In the genomic region with DNA sequence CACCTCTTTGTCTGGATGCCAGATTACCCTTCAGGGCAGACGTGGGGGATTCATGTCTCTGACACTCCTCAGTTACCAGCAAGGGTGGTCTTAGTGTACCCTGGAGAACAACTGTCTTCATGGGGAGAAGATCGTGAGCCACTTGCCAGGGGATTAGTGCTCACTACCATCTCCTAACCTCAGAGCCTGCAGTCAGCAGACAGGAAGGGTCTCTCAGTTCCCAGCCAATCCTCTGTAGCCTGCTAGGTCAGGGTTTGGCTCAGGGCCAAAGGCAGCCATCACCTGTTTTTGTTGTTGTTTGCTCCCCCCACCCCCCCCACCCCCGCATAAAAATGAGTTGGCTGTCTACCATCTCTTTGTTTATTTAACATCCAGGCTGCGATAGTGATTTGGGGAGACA, we compare ENCODE assay signal across 17 mouse cellular contexts.
DNase-seq lines count a peak whose midpoint lies in the region; ATAC-seq lines count a peak whose summit lies in the region.
"Had no signal": no experiment of that assay in that cellular context is flagged by ENCODE, and none has a peak within 500 bp of the region (broad histone marks: within the 10 kb centered on the region; RNA-seq: fewer than 3 reads in every experiment).

No protein-coding gene starts in this region.

- no peak for DNase-seq in forebrain, embryonic 14.5 days (ENCODE audit: low spot score)
- peak; percentile 46 for DNase-seq in midbrain, embryonic 14.5 days
- peak; percentile 75 to 77 for DNase-seq in cerebellum, postnatal 25 days
- DNase-seq in frontal cortex, postnatal 10 days (ENCODE audit: low spot score in 2 of 2), result no peak
- no peak for DNase-seq in gastrocnemius, postnatal 10 days
- DNase-seq: right cerebral cortex, postnatal 14 days; spleen, adult 18-20 months; thymus, adult 18-20 months; thymus, postnatal 4 days had no signal

- no peak overlapping the region for H3K9ac ChIP-seq in forebrain, embryonic 12.5 days
- no peak overlapping the region for H3K9ac ChIP-seq in forebrain, embryonic 14.5 days (ENCODE audit: low read length)
- H3K9ac ChIP-seq in midbrain, embryonic 14.5 days (replicated peaks; ENCODE audit: low read length), result no peak overlapping the region
- H3K9ac ChIP-seq in midbrain, embryonic 15.5 days, result no peak overlapping the region
- H3K9ac ChIP-seq: embryonic facial prominence, embryonic 12.5 days; liver, embryonic 15.5 days had no signal

- H3K36me3 ChIP-seq in forebrain, embryonic 12.5 days (replicated peaks), result no peaks in the 10 kb centered on the region
- no peaks in the 10 kb centered on the region for H3K36me3 ChIP-seq in forebrain, embryonic 14.5 days (ENCODE audit: control insufficient read depth, insufficient read depth, low read length)
- no peaks in the 10 kb centered on the region for H3K36me3 ChIP-seq in midbrain, embryonic 14.5 days (ENCODE audit: control insufficient read depth, insufficient read depth, low read length)
- no peaks in the 10 kb centered on the region for H3K36me3 ChIP-seq in midbrain, embryonic 15.5 days (replicated peaks)
- H3K36me3 ChIP-seq: embryonic facial prominence, embryonic 12.5 days; liver, embryonic 15.5 days; midbrain, embryonic 10.5 days had no signal

- H3K4me2 ChIP-seq in forebrain, embryonic 12.5 days, result no peak overlapping the region
- no peak overlapping the region for H3K4me2 ChIP-seq in forebrain, embryonic 14.5 days (ENCODE audit: low read length)
- no peak overlapping the region for H3K4me2 ChIP-seq in midbrain, embryonic 14.5 days (ENCODE audit: low read length)
- no peak overlapping the region for H3K4me2 ChIP-seq in midbrain, embryonic 15.5 days
- H3K4me2 ChIP-seq: embryonic facial prominence, embryonic 12.5 days; liver, embryonic 15.5 days had no signal

- no peaks in the 10 kb centered on the region for H3K9me3 ChIP-seq in forebrain, embryonic 12.5 days
- no peaks in the 10 kb centered on the region for H3K9me3 ChIP-seq in forebrain, embryonic 14.5 days (replicated peaks; ENCODE audit: control insufficient read depth, low read length)
- no peaks in the 10 kb centered on the region for H3K9me3 ChIP-seq in midbrain, embryonic 14.5 days (ENCODE audit: control insufficient read depth, low read length)
- H3K9me3 ChIP-seq in midbrain, embryonic 15.5 days, result no peaks in the 10 kb centered on the region
- H3K9me3 ChIP-seq: embryonic facial prominence, embryonic 12.5 days; liver, embryonic 15.5 days; midbrain, embryonic 10.5 days had no signal

- peak overlapping the region; percentile 31; the same call in 1 of the 2 replicates for H3K27ac ChIP-seq in forebrain, embryonic 12.5 days
- H3K27ac ChIP-seq in forebrain, embryonic 14.5 days (ENCODE audit: low read depth, low read length), result no peak overlapping the region; the same call in 1 of the 2 replicates
- no peak overlapping the region for H3K27ac ChIP-seq in midbrain, embryonic 14.5 days (replicated peaks; ENCODE audit: low read depth, low read length)
- H3K27ac ChIP-seq in midbrain, embryonic 15.5 days, result no peak overlapping the region
- H3K27ac ChIP-seq: embryonic facial prominence, embryonic 12.5 days; liver, embryonic 15.5 days; macrophage; midbrain, embryonic 10.5 days had no signal

- H3K4me3 ChIP-seq in forebrain, embryonic 12.5 days (replicated peaks), result no peak overlapping the region
- no peak overlapping the region for H3K4me3 ChIP-seq in forebrain, embryonic 14.5 days (ENCODE audit: low read depth, low read length)
- no peak overlapping the region for H3K4me3 ChIP-seq in midbrain, embryonic 14.5 days (replicated peaks; ENCODE audit: low read depth, low read length)
- no peak overlapping the region for H3K4me3 ChIP-seq in midbrain, embryonic 15.5 days
- H3K4me3 ChIP-seq: embryonic facial prominence, embryonic 12.5 days; erythroblast, embryonic 14.5 days; liver, embryonic 15.5 days; midbrain, embryonic 10.5 days had no signal

- ATAC-seq in forebrain, embryonic 12.5 days (ENCODE audit: low FRiP score), result no peak
- no peak for ATAC-seq in forebrain, embryonic 14.5 days
- no peak for ATAC-seq in midbrain, embryonic 14.5 days (ENCODE audit: low FRiP score, low TSS enrichment)
- ATAC-seq in midbrain, embryonic 15.5 days (replicated peaks), result no peak
- ATAC-seq: intestine, postnatal 0 days had no signal

- WGBS in forebrain, embryonic 12.5 days, result 68% methylated on average over 4 of the region's 4 CpGs
- 43% methylated on average over 4 of the region's 4 CpGs for WGBS in forebrain, embryonic 14.5 days
- WGBS in midbrain, embryonic 14.5 days, result 55% methylated on average over 4 of the region's 4 CpGs
- WGBS in midbrain, embryonic 15.5 days, result 59% methylated on average over 4 of the region's 4 CpGs

- H3K4me1 ChIP-seq in forebrain, embryonic 12.5 days, result peaks cover 10% of the 10 kb centered on the region; the same call in 1 of the 2 replicates
- peaks cover 10% of the 10 kb centered on the region; the same call in 1 of the 2 replicates for H3K4me1 ChIP-seq in forebrain, embryonic 14.5 days (ENCODE audit: control insufficient read depth, insufficient read depth, low read length)
- H3K4me1 ChIP-seq in midbrain, embryonic 14.5 days (ENCODE audit: control insufficient read depth, insufficient read depth, low read length), result peaks cover 6% of the 10 kb centered on the region; the same call in 1 of the 2 replicates
- peaks cover 14% of the 10 kb centered on the region; the same call in 1 of the 2 replicates for H3K4me1 ChIP-seq in midbrain, embryonic 15.5 days
- H3K4me1 ChIP-seq: liver, embryonic 15.5 days had no signal

- no peaks in the 10 kb centered on the region for H3K27me3 ChIP-seq in forebrain, embryonic 12.5 days
- no peaks in the 10 kb centered on the region for H3K27me3 ChIP-seq in forebrain, embryonic 14.5 days (replicated peaks; ENCODE audit: control insufficient read depth, insufficient read depth, low read length)
- no peaks in the 10 kb centered on the region for H3K27me3 ChIP-seq in midbrain, embryonic 14.5 days (ENCODE audit: control insufficient read depth, insufficient read depth, low read length)
- H3K27me3 ChIP-seq in midbrain, embryonic 15.5 days (replicated peaks), result no peaks in the 10 kb centered on the region
- H3K27me3 ChIP-seq: embryonic facial prominence, embryonic 12.5 days; liver, embryonic 15.5 days had no signal

Comparison
In these comparisons a context has a peak if more than half of its experiments do, and no peak if none do; other contexts are left out.
1. DNase-seq: peak in midbrain, embryonic 14.5 days (single experiment) and cerebellum, postnatal 25 days (2 of 2); none in forebrain, embryonic 14.5 days (single experiment), frontal cortex, postnatal 10 days (0 of 2) and gastrocnemius, postnatal 10 days (single experiment).